Mouse (Mus musculus) heart, postnatal 4 days (tissue): ENCODE results near the gene Cers4. TPM values are rescaled to one million over a fixed set of nuclear protein-coding genes. Genes with fewer than 3 reads are reported as not detected.

Experiments used
- total RNA-seq, 2 experiments: library from RNA; stranded (reverse); gene quantifications; 2 replicates each; pipeline ENCODE4 v1.2.3; 2021

Cers4 gene
- total RNA-seq, 2 experiments from 2014 or later = 59.9 to 65.8 TPM

Other genes starting within 250 kb of the Cers4 start
- gene Tgfbr3l, start 244.8 kb upstream of the Cers4 start, total RNA-seq = 1 to 10 TPM; 4.0 to 5.5 TPM
- 10 to 100 TPM; 19.5 to 21.6 TPM for gene Snapc2, start 239.9 kb upstream of the Cers4 start, total RNA-seq
- gene Ctxn1, start 233.8 kb upstream of the Cers4 start, total RNA-seq = 10 to 100 TPM in 1 of 2 experiments, 1 to 10 TPM in 1; 9.6 to 10.1 TPM
- 100 to 1,000 TPM; 107 to 112 TPM for gene Timm44, start 217.1 kb upstream of the Cers4 start, total RNA-seq
- gene Ccl25, start 167.8 kb upstream of the Cers4 start, total RNA-seq = 10 to 100 TPM in 1 of 2 experiments, 1 to 10 TPM in 1; 8.2 to 10.3 TPM
- 10 to 100 TPM; 95.8 to 96.1 TPM for gene Elavl1, start 167.6 kb upstream of the Cers4 start, total RNA-seq
- 10 to 100 TPM in 1 of 2 experiments, 1 to 10 TPM in 1; 8.9 to 10.9 TPM for gene Zfp958, start 120.1 kb downstream of the Cers4 start, total RNA-seq